Mouse (Mus musculus) erythroid progenitor cell, adult 5-6 weeks (primary cell): ENCODE measurements around the gene Comt. TPM values are rescaled to one million over a fixed set of nuclear protein-coding genes. Genes with fewer than 3 reads are reported as not detected.

Experiments
- ATAC-seq: replicated peaks from 2 replicates; pipeline ENCODE4 v1.8.0; 2016; ENCODE audit warnings: moderate number of reproducible peaks, mild to moderate bottlenecking, moderate TSS enrichment, inconsistent platforms; ENCODE audit not compliant: poor library complexity, low FRiP score, severe bottlenecking
- total RNA-seq, 2 experiments: library from RNA; stranded (forward) in 1 of 2; stranded (reverse) in 1 of 2; fragments of 150-400 nt in 1 of 2; fragments of 186-747, 209-891 nt in 1 of 2; gene quantifications; 2 replicates each; pipeline versions ENCODE4 v1.2.3 to v1.2.4; 2015 to 2017; ENCODE audit warnings: low replicate concordance in 2 of 2

The Comt gene
- total RNA-seq, 2 experiments from 2014 or later = 67.4 to 131 TPM

DNA sequence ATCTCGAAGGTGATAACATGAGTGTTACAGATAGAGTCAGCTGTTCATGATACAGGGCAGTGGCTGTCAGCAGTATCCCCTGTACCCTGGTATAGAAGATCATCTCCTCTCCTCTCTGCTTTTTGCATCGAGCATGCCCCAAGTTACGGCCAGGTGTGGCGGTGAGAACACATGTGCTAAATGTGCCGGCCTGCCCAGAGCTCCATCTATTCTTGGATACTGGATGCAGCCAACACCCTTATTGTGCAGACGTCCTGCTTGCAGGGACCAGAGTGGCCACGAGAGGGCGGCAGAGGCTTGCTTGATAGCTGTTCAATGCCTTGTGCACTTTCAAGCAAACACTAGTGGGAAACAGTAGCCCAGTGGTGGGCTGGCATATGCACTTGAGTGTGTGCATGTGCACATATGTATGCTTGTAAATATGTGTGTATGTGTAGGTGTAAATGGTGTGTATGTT lies 16.8 kb upstream of the Comt start:
- ATAC-seq = peak; percentile 93

DNA sequence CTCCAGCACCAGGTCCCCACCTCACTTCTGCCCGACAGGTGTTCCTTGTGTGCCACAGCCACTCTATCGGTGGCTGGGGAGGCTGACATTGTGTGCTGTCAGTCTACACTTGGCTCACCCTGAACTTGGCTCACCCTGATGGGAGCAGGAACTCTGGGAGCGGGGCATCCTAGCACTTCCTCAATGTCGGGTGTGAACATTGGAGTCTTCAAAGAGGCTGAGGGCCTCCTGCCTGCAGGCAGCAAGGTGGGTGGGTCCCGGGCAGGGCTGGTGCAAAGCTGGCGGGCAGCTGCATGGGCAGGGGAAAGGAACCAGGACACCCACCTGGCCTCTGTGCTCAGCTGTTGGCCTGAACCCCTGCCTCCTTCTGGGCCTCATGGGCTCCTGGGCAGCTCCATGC lies 9.5 kb upstream of the Comt start:
- ATAC-seq = no peak

DNA sequence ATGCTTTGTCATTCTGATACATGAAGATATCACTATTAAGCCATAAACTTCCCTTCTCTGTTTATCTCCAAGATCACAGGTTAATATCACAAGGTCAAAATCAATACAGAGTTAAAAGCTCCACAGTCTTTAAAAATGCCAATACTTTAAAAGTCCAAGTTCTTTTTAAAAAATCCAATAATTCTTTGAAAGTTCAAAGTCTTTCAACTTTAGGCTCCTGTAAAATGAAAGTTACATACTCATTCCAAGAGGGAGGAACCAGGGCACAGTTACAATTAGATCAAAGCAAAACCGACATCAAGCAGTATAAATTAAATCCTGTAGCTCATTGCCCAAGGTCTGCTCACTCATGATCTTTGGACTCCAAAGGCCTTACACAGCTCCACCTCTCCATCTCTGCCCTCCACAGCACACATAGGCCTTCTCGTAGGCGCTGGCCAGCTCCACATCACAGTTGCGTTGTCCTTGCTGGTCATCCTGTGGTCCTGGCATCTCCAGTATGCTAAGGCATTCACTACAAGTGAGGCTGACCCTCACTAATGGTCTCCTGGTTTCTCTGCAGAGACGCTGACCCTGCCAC lies 6.8 kb upstream of the Comt start:
- no peak for ATAC-seq

DNA sequence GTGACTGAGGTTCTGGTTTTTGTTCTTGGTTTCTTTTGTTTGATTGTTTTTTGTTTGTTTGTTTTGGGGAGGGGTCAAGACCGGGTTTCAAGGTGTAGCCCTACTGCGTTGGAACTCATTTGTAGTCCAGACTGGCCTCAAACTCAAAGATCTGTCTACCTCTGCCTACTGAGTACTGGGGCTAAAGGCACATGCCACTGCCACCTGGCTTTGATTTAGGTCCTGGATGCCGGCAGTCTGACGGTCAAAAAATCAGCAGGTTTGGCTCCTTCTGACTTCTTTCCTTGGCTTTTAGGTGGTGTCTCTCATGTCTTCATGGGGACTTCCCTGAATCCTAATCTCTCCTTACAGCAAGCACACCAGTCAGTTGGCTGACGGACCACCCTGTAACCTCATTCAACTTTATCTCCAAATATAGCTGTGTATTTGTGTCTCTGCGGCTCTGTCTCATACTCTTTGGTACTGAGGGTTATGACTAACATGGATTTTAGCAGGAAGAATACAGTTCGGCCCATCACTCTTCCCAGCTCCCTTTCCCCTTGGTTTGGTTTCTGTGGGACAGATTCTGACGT lies 4.1 kb upstream of the Comt start:
- ATAC-seq = no peak

DNA sequence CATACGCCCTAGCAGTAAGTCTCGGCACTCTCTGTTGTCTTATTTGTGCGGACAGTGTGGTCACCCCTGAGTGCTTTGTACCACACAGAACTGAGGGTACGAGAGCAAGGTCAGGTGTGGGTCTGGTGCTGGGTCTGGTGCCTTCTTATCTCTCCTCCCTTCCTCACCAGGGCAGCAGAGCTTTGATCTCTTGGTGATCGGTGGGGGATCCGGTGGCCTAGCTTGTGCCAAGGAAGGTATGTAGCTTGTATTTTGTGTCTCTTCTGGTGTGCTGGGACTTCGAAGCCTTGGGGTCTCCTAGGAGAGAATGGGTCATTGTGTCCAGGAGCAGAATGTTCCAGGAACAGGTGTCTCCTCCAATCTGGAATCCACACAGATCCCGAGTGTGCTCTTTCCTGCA lies 3.0 kb upstream of the Comt start:
- ATAC-seq = no peak

DNA sequence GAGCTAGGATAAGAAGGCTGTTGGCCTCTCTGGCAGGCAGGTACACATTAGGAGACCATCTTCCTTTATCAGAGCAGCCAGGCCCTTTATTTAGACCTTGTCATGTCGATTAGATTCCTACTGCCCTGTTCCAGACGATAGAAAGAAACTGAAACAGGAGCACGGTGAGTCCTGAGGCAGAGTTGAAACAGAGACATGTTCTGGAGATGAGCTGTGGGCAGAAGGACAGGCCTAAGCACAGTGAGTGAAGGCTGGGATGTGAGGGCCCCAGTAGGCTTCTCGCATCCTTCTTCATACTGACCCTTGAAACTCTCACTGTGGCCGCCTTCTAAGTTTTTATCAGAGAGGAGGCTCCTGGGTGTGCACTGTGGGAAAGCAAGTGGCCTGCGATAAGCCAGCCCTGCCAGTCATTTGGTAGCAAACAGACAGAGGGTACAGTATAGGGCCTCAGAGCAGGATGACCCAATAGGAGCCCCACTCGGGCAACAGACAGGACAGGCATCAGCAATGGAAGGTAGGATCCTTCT lies 1.9 kb upstream of the Comt start:
- ATAC-seq = peak; percentile 79

DNA sequence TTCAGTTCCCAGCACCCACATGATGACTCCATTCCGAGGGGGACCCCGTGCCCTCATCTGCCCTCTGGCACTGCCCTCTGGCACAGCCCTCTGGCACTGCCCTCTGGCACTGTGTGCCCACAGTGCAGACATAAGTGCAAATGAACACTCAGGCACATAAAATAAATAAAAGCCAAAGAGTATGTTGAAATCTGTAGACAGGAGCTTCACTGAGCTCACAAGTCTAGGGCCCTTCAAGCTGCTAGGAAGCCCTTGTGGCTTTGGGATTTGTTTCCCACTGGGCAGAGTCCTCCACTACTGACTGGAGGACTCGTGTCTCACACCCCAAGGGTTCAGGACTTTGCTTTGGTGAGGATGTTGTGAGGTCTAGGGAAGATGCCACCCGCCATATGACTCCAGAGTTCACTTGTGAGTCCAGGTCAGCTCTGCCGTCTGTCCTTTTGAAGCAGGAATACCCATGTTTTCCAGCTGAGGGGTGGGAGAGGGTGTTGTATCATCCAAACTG lies 1.4 kb upstream of the Comt start:
- peak; percentile 8 for ATAC-seq

DNA sequence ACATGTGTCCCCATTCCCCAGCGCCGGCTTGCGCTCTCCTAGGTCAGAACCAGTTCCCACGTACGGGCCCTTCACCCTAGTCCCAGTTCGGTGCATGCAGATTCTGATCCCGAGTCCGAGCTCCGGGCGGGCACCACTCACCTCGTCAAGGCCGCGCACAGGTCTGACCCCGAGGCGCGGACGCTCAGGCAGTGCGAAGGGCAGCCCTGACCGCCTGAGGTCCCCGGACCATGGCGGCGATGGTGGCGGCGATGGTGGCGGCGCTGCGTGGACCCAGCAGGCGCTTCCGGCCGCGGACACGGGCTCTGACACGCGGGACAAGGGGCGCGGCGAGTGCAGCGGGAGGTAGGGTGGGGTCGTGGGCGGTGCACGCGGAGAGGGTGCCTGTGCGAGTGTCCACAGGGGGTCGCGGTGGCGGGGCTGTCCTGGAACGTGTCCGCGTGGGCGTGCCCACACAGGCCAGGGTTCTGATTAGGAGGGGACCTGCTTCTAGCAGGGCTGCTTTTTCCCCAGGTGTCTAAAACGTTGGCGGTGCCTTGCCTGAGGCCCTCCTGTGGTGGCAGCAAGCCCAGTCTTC lies 349 bp downstream of the Comt start, which contains the start of gene Txnrd2:
Gene Txnrd2, plus strand, starts transcription at position 170 of the 577 bp plus-strand sequence.
- ATAC-seq = peak; percentile 58

DNA sequence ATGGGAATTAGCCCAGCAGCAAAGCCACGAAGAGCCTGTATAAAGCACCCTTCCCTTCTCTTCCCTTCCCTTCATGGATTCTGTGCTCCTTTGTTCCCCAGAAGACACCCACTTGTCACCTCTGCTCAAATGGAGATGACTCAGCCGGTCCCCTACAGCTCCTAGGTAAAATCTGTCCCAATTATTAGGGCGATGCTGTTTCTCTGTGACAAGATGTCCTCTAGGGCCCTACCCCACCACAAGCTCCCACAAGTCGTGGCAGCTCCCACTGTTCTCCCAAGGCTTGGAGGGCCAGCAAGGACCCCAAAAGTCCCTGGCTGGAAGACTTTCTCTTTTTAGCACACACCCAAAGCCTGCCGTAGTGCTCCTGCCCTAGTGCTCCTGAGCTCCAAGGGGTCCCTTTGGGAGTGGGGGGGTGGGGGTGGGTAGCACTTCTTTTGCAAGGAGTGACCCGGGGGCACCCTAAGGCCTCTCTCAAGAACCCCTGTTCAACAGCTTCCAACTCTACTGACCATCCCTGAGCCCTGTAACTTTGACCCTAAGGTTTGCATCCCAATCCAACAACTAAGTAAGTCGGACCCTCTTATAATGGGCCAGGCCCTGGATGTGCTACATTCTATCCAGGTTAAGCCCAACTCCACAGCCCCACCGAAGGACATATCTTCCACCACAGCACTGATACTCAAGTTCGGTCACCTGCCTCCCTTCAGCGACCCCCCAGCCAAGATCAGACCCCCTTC lies 1.0 kb downstream of the Comt start:
- no peak for ATAC-seq

DNA sequence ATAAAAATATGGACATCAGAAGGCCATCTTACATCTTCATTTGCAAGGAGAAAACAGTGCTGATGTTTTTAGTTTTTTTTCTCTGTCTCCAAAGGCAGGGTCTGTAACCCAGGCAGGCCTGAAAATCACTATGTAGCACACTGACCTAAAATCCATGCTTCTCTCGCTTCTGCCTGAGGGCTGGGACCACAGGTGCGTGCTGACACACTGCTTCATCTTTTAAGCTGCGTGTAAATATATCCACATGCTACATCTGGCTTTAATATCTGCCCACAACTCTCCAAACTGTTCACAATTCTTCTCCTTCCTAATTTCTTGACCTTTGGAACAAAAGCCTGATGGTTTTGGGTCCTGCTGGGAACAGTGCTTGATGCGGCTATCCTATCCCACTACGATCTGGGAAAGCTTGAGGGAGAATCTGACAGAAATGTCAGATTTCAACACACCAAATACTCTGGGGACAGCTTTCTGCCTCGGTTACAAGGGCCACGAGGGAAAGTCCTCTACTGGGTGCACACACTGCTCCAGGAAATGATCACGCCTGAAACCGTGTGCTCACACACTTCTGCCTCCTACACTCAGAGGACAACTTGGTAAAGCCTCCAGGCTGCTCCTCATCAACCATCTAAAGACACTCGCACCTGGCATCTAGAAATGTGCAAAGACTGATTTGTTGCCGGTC lies 2.1 kb downstream of the Comt start:
- no peak for ATAC-seq

DNA sequence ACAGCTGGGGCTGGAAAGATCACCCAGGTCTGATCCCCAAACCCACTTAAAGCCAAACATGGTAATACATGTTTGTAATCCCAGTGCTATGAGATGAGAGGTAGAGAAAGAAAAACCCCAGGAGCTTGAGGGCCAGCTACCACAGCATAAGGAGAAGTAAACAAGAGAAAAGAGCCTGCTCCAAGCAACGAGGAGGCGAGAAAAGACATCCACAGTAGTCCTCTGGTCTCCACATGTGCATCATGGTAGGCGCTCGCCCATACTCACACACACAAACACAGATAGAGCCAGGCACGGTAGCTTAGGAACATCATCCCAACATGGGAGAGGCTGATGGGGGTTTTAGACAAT lies 2.8 kb downstream of the Comt start:
- ATAC-seq = no peak

DNA sequence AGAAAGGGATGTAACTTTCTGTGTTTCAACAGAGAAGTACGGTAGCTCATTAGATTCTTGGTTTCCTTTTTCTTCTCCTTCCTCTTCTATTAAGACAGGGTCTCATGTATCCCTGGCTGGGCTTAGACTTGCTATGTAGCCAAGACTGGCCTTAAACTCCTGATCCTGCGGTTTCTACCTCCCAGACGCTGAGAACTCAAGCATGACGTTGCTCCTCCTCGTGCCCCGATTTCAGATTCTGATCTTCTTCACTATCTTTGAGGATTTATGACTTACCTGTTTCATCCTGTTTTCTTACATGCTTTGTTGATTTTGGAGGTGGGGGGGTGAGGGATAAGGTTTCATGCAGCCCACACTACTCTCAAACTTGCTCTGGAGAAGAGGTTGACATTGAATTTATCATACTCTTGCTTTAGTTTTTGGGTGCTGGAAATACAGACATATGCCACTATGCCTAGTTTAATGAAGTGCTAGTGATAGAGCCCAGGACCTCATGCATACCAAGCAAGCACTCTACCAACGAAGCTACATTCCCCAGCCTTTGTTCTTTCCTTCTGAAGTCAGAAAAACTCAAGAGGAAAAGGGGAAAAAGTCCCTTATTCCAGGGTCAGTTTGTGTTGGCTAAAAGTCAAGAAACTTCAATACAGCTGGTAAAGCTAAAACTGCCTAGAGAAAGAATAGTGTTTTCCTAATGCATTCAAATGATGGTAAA lies 3.3 kb downstream of the Comt start:
- no peak for ATAC-seq

DNA sequence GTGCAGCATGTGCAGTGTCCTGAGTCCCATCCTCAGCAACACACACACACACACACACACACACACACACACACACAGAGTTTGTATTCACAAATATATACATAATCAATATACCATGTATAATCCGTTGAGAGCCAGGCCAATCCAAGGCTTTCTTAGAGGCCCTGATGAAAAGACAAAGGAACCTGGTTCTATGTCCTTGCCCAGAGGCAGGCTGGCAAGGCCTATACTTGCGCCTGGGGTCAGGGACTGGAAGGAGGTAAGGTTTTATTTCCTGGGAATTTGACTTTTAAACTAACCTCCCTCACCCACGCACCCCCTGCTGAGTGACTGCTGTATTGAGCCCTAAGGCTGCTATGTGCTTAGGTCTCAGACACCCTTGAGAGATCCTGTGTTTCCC lies 6.1 kb downstream of the Comt start:
- no peak for ATAC-seq

DNA sequence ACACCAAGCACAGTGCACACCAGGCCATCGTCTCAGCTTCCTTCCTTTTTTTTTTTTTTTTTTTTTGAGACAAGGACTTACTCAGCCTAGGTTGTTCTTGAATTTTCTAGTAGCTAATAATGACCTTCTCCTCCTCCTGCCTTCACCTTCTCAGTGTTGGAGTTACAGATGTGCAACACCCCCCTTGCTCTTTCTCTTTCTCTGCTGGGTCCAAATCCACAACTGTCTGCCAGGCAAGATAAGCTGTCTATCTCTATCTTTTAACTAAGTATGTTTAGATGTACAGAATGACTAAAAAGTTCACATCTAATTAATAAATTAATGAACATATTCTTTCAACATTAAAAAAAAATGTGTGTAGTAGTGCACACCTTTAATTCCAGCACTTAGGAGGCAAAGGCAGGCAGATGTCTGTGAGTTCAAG lies 7.0 kb downstream of the Comt start:
- no peak for ATAC-seq

DNA sequence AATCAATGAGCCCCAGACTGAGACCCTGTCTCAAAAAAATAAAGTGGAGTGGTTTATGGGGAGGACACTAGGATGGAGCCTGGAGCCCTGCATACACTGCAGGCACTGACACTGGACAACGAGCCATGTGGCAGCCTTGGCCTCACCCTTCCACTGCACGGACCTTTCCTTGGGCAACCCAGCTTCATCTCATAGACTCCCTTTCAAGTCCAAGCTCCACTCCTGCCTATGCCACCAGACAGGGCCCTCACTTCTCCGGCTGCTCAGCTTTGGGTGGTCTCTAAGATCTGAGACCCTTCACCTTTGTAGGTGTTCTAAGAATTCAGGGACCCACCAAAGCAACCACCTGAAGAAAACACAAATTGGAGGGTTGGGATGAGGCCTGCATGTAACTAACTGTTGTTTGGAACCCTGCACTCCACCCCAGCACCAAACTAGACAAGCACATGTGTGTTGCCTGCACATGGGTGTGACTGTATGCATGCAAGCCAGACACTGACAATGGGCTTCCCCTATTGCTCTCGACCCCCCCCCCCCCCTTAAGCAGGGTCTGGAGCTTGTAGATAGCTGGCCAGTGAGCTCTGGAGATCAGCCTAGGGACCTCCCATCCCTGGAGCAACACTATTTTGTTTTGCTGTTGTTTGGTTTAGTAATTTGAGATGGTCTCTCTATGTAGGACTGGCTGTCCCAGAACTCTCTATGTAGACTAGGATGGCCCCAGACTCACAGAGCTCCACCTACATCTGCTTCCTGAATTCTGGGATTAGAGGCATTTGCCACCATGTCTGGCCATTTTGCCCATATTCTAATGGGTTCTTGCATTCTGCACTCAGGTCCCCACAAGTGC lies 7.7 kb downstream of the Comt start:
- no peak for ATAC-seq

DNA sequence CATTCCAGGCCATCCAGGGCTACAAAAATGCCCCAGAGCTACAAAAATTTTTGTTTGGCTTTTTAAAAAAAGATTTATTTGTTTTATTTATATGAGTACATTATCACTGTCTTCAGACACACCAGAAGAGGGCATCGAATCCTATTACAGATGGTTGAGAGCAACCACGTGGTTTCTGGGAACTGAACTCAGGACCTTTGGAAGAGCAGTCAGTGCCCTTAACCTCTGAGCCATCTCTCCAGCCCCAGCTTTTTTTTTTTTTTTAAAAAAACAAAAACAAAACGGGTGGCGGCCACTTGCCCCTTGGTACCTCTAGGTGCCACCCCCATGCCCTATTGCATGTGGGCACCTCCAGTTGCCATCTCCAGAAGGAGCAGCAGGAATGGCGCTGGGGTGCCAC lies 9.2 kb downstream of the Comt start:
- ATAC-seq = no peak

DNA sequence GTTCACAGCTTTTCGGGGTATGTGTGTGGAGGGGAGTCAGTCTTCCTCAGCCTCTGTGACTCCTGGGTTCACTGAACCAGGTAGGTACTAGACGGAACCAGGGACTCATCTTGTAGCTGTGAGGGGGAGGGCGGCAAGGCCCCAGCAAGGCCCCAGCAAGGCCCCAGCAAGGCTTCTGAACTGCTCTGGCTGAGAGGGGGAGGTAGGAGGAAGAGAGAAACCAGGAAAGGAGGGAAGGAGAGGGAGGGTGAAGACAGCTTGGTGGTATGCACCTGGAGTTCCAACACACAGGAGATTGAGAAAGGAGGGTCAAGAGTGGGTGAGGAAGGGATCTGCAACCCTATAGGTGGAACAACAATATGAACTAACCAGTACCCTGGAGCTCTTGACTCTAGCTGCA lies 9.8 kb downstream of the Comt start:
- no peak for ATAC-seq

DNA sequence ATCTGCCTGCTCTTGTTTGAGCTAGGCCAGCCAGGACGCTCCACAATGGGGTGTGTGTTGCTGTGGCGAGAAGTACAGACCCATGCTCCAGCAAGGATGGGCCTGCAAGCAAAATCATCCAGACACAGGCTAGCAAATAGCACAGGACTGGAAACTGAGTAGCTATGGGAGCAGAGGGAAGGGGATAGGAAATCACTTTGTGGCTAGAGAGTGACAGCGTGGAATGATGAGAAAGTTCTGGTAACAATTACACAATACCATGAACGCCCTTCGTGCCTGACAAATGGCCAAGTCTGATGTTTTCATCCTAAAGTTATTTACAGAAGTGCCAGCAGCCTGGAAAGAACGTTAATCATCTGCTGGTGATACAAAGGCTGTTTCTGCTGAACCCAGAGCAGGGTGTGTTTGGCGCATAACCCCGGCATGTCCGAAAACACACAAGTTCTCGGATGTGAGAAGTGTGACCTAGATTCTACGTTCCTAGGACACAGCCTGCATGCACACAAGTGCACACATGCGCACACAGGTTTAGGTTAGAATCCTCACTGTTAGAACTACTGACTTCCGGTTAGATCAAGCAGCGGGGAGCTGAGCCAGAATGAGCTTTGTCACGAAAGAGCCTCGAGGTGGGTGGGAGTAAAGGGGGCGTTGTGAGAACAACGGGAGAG lies 10.4 kb downstream of the Comt start:
- ATAC-seq = no peak
